Mouse (Mus musculus) CH12.LX (cell line): Measurements from ENCODE around the gene Ankfn1.

Experiments
- CTCF ChIP-seq, 2 experiments: IDR thresholded peaks in 1 of 2; conservative IDR thresholded peaks in 1 of 2; 2 replicates each; pipeline ENCODE4 v1.5.1; 2011 to 2012; ENCODE audit warnings: low read depth in 2 of 2, low read length in 2 of 2, improper control_type of control experiment in 1 of 2, inconsistent platforms in 1 of 2, mild to moderate bottlenecking in 1 of 2, moderate library complexity in 1 of 2
- EP300 ChIP-seq: IDR thresholded peaks from 2 replicates; pipeline ENCODE4 v1.6.1; 2011; ENCODE audit warnings: low read length, improper control_type of control experiment
- HCFC1 ChIP-seq: IDR thresholded peaks from 2 replicates; pipeline ENCODE4 v1.6.1; 2012; ENCODE audit warnings: low read depth, mild to moderate bottlenecking, inconsistent platforms, low read length, improper control_type of control experiment
- KAT2A ChIP-seq: IDR thresholded peaks from 2 replicates; pipeline ENCODE4 v1.6.1; 2012; ENCODE audit warnings: low read length, improper control_type of control experiment, inconsistent platforms; ENCODE audit not compliant: insufficient replicate concordance
- NELFE ChIP-seq: IDR thresholded peaks from 2 replicates; pipeline ENCODE4 v1.6.1; 2011; ENCODE audit warnings: low read depth, low read length, improper control_type of control experiment
- POLR2A ChIP-seq: IDR thresholded peaks from 2 replicates; pipeline ENCODE4 v1.6.1; 2011; ENCODE audit warnings: low read depth, mild to moderate bottlenecking, improper control_type of control experiment, low read length
- USF2 ChIP-seq: conservative IDR thresholded peaks from 2 replicates; pipeline ENCODE4 v1.6.1; 2011; ENCODE audit warnings: low read depth, low read length, improper control_type of control experiment
- ZMIZ1 ChIP-seq: IDR thresholded peaks from 2 replicates; pipeline ENCODE4 v1.6.1; 2012; ENCODE audit warnings: low read depth, mild to moderate bottlenecking, inconsistent platforms, low read length, improper control_type of control experiment

GRCm38 (mm10) chr11:89544856-89545817 lies 232.3 kb downstream of the Ankfn1 start:
- TF ChIP-seq USF2 (no peak), CTCF (conservative IDR thresholded peaks at IDR 0.05 in 1 of 2, IDR thresholded peaks at IDR 0.05 in 1 of 2; ENCODE audit: low read depth in 2 of 2, low read length in 2 of 2) (no peak), NELFE (no peak), EP300 (no peak), KAT2A (no peak), HCFC1 (no peak), ZMIZ1 (no peak), POLR2A (no peak)
